Mouse (Mus musculus) mouse trophoblast stem cell (cell line): ENCODE data around the gene Thada.

Experiments
- in situ Hi-C, 2 experiments: fragments of 300-500 bp; cut with MseI, MboI; formaldehyde crosslinking; loops; 2 replicates in 1 of 2; 3 replicates in 1 of 2; pipeline ENCODE4 v1.15.1; 2025

Gene Thada

GRCm38 (mm10) chr17:84372411-84373045 lies 93.5 kb downstream of the Thada start:
- in situ Hi-C loops, result no loop called here

- in situ Hi-C loops, result no loop called here
Measured at GRCm38 (mm10) chr17:84370385-84370784, 95.6 kb downstream of the Thada start.

- in situ Hi-C loops, result no loop called here
Measured at GRCm38 (mm10) chr17:84369769-84370168, 96.2 kb downstream of the Thada start.

GRCm38 (mm10) chr17:84368213-84369014 lies 97.6 kb downstream of the Thada start:
- in situ Hi-C loops, result no loop called here

GRCm38 (mm10) chr17:84367663-84368062 lies 98.3 kb downstream of the Thada start:
- in situ Hi-C loops, result no loop called here

- in situ Hi-C loops, result no loop called here
Measured at GRCm38 (mm10) chr17:84365791-84366301, 100.2 kb downstream of the Thada start.

- in situ Hi-C loops, result no loop called here
Measured at GRCm38 (mm10) chr17:84365006-84365716, 100.8 kb downstream of the Thada start.

GRCm38 (mm10) chr17:84363444-84363843 lies 102.6 kb downstream of the Thada start:
- in situ Hi-C loops, result no loop called here

GRCm38 (mm10) chr17:84362581-84363286 lies 103.3 kb downstream of the Thada start:
- in situ Hi-C loops, result no loop called here

- in situ Hi-C loops, result no loop called here
Measured at GRCm38 (mm10) chr17:84361006-84361405, 105.0 kb downstream of the Thada start.

- in situ Hi-C loops, result no loop called here
Measured at GRCm38 (mm10) chr17:84359810-84360209, 106.2 kb downstream of the Thada start.

- in situ Hi-C loops, result no loop called here
Measured at GRCm38 (mm10) chr17:84358951-84359644, 106.9 kb downstream of the Thada start.

GRCm38 (mm10) chr17:84357776-84358175 lies 108.2 kb downstream of the Thada start:
- in situ Hi-C loops, result no loop called here

- in situ Hi-C loops, result no loop called here
Measured at GRCm38 (mm10) chr17:84356056-84356887, 109.7 kb downstream of the Thada start.

- in situ Hi-C loops, result no loop called here
Measured at GRCm38 (mm10) chr17:84355006-84355405, 111.0 kb downstream of the Thada start.

GRCm38 (mm10) chr17:84353902-84354311 lies 112.1 kb downstream of the Thada start:
- in situ Hi-C loops, result no loop called here

- in situ Hi-C loops, result no loop called here
Measured at GRCm38 (mm10) chr17:84353224-84353901, 112.6 kb downstream of the Thada start.

- in situ Hi-C loops, result no loop called here
Measured at GRCm38 (mm10) chr17:84352790-84353154, 113.2 kb downstream of the Thada start.

GRCm38 (mm10) chr17:84351912-84352789 lies 113.9 kb downstream of the Thada start:
- in situ Hi-C loops, result no loop called here
